Comparison of ENCODE assay signal across 8 mouse cellular contexts in the genomic region with DNA sequence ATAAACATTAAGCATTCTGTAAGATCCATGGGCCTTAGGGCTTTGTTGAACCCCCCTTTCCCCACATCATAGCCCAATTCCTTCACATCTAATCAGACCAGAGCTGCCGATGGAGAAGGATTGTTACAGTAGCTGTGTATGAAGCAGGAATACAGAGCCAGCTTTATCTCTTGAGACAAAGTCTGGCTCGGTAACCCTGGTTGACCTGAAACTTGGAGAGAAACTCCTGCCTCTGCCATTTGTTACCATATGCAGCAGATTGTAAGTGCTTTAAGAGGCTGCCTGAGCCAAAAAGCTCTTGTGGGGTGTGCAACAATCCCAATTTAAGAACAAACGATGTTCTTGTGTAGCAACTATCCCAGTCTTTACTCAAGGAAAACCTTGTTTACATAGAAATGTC. TPM values are rescaled to one million over a fixed set of nuclear protein-coding genes. Genes with fewer than 3 reads are reported as not detected.
A peak's percentile ranks its signal among the peaks of the same experiment; 100 is the strongest.
DNase-seq lines count a peak whose midpoint lies in the region; ATAC-seq and TF ChIP-seq lines count a peak whose summit lies in the region.

No protein-coding gene starts in this region.

- no peak for ATAC-seq in erythroblast, adult 5-6 weeks (replicated peaks; ENCODE audit: low FRiP score, poor library complexity, severe bottlenecking)
- no peak for ATAC-seq in heart, embryonic 14.5 days (ENCODE audit: insufficient number of reproducible peaks, insufficient read depth, low FRiP score, low read depth)
- ATAC-seq in liver, embryonic 16.5 days (ENCODE audit: low read depth) = no peak

- peak overlapping the region; percentile 83 for H3K9ac ChIP-seq in ES-Bruce4 (ENCODE audit: low read depth, poor library complexity, severe bottlenecking)
- H3K9ac ChIP-seq in heart, embryonic 14.5 days (ENCODE audit: low read length) = peak overlapping the region; percentile 79
- H3K9ac ChIP-seq in liver, embryonic 16.5 days (ENCODE audit: low read depth, low read length) = peak overlapping the region; percentile 93

- 19% methylated on average over 3 of the region's 3 CpGs for WGBS in heart, embryonic 14.5 days
- 26% methylated on average over 3 of the region's 3 CpGs for WGBS in liver, embryonic 16.5 days (ENCODE audit: insufficient replicate concordance)

- no peak for DNase-seq in right cerebral cortex, postnatal 14 days
- DNase-seq in embryo, embryonic 10 days (ENCODE audit: low spot score) = no peak
- DNase-seq in kidney, adult 9 months = no peak

- TF ChIP-seq POLR2A in ES-Bruce4 (IDR thresholded peaks at IDR 0.05; ENCODE audit: insufficient read depth, low read length) = no peak

- TF ChIP-seq CTCF in ES-Bruce4 (IDR thresholded peaks at IDR 0.05; ENCODE audit: low read depth, low read length) = no peak

- no peaks in the 10 kb centered on the region for H3K9me3 ChIP-seq in erythroblast, embryonic 14.5 days (ENCODE audit: control insufficient read depth, low read length)
- H3K9me3 ChIP-seq in ES-Bruce4 (replicated peaks; ENCODE audit: control insufficient read depth, insufficient read depth, low read length, poor library complexity, severe bottlenecking) = no peaks in the 10 kb centered on the region
- no peaks in the 10 kb centered on the region for H3K9me3 ChIP-seq in heart, embryonic 14.5 days (ENCODE audit: control insufficient read depth, low read length)
- H3K9me3 ChIP-seq in liver, embryonic 16.5 days (replicated peaks; ENCODE audit: control insufficient read depth, low read length) = no peaks in the 10 kb centered on the region

- peaks cover 52% of the 10 kb centered on the region for H3K4me1 ChIP-seq in erythroblast, embryonic 14.5 days (ENCODE audit: control insufficient read depth)
- peaks cover 6% of the 10 kb centered on the region for H3K4me1 ChIP-seq in ES-Bruce4 (ENCODE audit: control insufficient read depth, insufficient read depth, low read length)
- H3K4me1 ChIP-seq in heart, embryonic 14.5 days (ENCODE audit: control insufficient read depth in 2 of 2, insufficient read depth in 2 of 2, low read length in 2 of 2) = peaks cover 22 to 52% of the 10 kb centered on the region in 2 experiments
- H3K4me1 ChIP-seq in liver, embryonic 16.5 days (ENCODE audit: control insufficient read depth, low read depth, low read length) = peaks cover 25% of the 10 kb centered on the region

- H3K27me3 ChIP-seq in erythroblast, embryonic 14.5 days (ENCODE audit: control insufficient read depth) = no peaks in the 10 kb centered on the region
- no peaks in the 10 kb centered on the region for H3K27me3 ChIP-seq in ES-Bruce4 (ENCODE audit: control insufficient read depth, insufficient read depth, low read length, poor library complexity, severe bottlenecking)
- H3K27me3 ChIP-seq in heart, embryonic 14.5 days (ENCODE audit: control insufficient read depth, insufficient read depth, low read length) = no peaks in the 10 kb centered on the region
- no peaks in the 10 kb centered on the region for H3K27me3 ChIP-seq in liver, embryonic 16.5 days (ENCODE audit: control insufficient read depth, insufficient read depth, low read depth, low read length)

- peaks cover 7% of the 10 kb centered on the region for H3K36me3 ChIP-seq in erythroblast, embryonic 14.5 days (ENCODE audit: control insufficient read depth)
- H3K36me3 ChIP-seq in ES-Bruce4 (ENCODE audit: control insufficient read depth, insufficient read depth, low read length, poor library complexity, severe bottlenecking) = peaks cover under 1% of the 10 kb centered on the region
- H3K36me3 ChIP-seq in heart, embryonic 14.5 days (ENCODE audit: control insufficient read depth, insufficient read depth, low read length) = peaks cover 4% of the 10 kb centered on the region; the same call in 1 of the 2 replicates
- H3K36me3 ChIP-seq in liver, embryonic 16.5 days (ENCODE audit: control insufficient read depth, insufficient read depth) = no peaks in the 10 kb centered on the region

- no peak for TF ChIP-seq EP300 in ES-Bruce4 (IDR thresholded peaks at IDR 0.05; ENCODE audit: insufficient read depth, low read depth, low read length)

- H3K4me3 ChIP-seq in erythroblast, embryonic 14.5 days (replicated peaks) = peak overlapping the region; percentile 78
- H3K4me3 ChIP-seq in ES-Bruce4 (ENCODE audit: low read depth, low read length) = peak overlapping the region; percentile 96
- H3K4me3 ChIP-seq in heart, embryonic 14.5 days (ENCODE audit: control insufficient read depth in 1 of 2, insufficient read depth in 1 of 2, low read depth in 1 of 2, low read length in 2 of 2) = peak overlapping the region; percentile 56 to 96
- H3K4me3 ChIP-seq in liver, embryonic 16.5 days (ENCODE audit: low read depth, low read length) = peak overlapping the region; percentile 96

- H3K4me2 ChIP-seq in heart, embryonic 14.5 days (ENCODE audit: low read length) = peak overlapping the region; percentile 80
- peak overlapping the region; percentile 92 for H3K4me2 ChIP-seq in liver, embryonic 16.5 days (ENCODE audit: low read depth, low read length)

- peak overlapping the region; percentile 21; the same call in 1 of the 2 replicates for H3K27ac ChIP-seq in ES-Bruce4 (ENCODE audit: insufficient read depth, low read length)
- peak overlapping the region; percentile 70 to 91 for H3K27ac ChIP-seq in heart, embryonic 14.5 days (replicated peaks in 1 of 2; ENCODE audit: control insufficient read depth in 1 of 2, insufficient read depth in 1 of 2, low read depth in 2 of 2, low read length in 2 of 2)
- H3K27ac ChIP-seq in liver, embryonic 16.5 days (ENCODE audit: low read length) = no peak overlapping the region

RNA-seq across cellular contexts. Expression of a gene that starts 3.4 kb away (rescaled TPM):
- polyA plus RNA-seq in erythroblast, embryonic 14.5 days (2012) = 50.1 and 53.8 TPM in 2 replicates
- total RNA-seq in erythroblast, adult 5-6 weeks (2015; ENCODE audit: low replicate concordance) = 40.3 and 51.6 TPM in 2 replicates
- total RNA-seq in erythroblast, adult 5-6 weeks (2017; ENCODE audit: low replicate concordance) = 20.6 and 47.0 TPM in 2 replicates
- polyA plus RNA-seq in ES-Bruce4 (2011; ENCODE audit: insufficient read depth, insufficient read length, low read depth, missing spikeins) = 233 and 263 TPM in 2 replicates
- polyA plus RNA-seq in heart, embryonic 14.5 days (2014; fragmentation: Nextera tagmentation; extraction: Ambion mirVana) = 792 and 837 TPM in 2 replicates
- 224 and 225 TPM in 2 replicates for polyA plus RNA-seq in liver, embryonic 16.5 days (2015; fragmentation: Nextera tagmentation; extraction: Ambion mirVana)

RNA-seq across cellular contexts. Expression of a gene that starts 3.4 kb away (rescaled TPM):
- 3.9 and 5.2 TPM in 2 replicates for polyA plus RNA-seq in erythroblast, embryonic 14.5 days (2012)
- 7.5 and 28.6 TPM in 2 replicates for total RNA-seq in erythroblast, adult 5-6 weeks (2015; ENCODE audit: low replicate concordance)
- 12.5 and 12.9 TPM in 2 replicates for total RNA-seq in erythroblast, adult 5-6 weeks (2017; ENCODE audit: low replicate concordance)
- 49.3 and 60.5 TPM in 2 replicates for polyA plus RNA-seq in ES-Bruce4 (2011; ENCODE audit: insufficient read depth, insufficient read length, low read depth, missing spikeins)
- polyA plus RNA-seq in heart, embryonic 14.5 days (2014; fragmentation: Nextera tagmentation; extraction: Ambion mirVana) = 173 and 176 TPM in 2 replicates
- polyA plus RNA-seq in liver, embryonic 16.5 days (2015; fragmentation: Nextera tagmentation; extraction: Ambion mirVana) = 57.9 and 62.4 TPM in 2 replicates
